Mouse (Mus musculus): ENCODE data around the gene Slc25a11.

- TF ChIP-seq CTCF (IDR thresholded peaks at IDR 0.05; ENCODE audit: low read depth, low read length) (no peak), POLR2A (IDR thresholded peaks at IDR 0.05; ENCODE audit: extremely low read depth, insufficient read depth, low read length) (no peak)
Measured at GRCm38 (mm10) chr11:70693504-70693903, 46.2 kb upstream of the Slc25a11 start.
